Mouse (Mus musculus) CH12.LX (cell line): Measurements from ENCODE around the gene Prkcb.

Source experiments
- CTCF ChIP-seq, 2 experiments: IDR thresholded peaks in 1 of 2; conservative IDR thresholded peaks in 1 of 2; 2 replicates each; pipeline ENCODE4 v1.5.1; 2011 to 2012; ENCODE audit warnings: low read depth in 2 of 2, low read length in 2 of 2, improper control_type of control experiment in 1 of 2, inconsistent platforms in 1 of 2, mild to moderate bottlenecking in 1 of 2, moderate library complexity in 1 of 2
- MAFK ChIP-seq: IDR thresholded peaks from 2 replicates; pipeline ENCODE4 v1.6.1; 2011; ENCODE audit warnings: low read length, improper control_type of control experiment; ENCODE audit not compliant: insufficient replicate concordance
- MXI1 ChIP-seq: IDR thresholded peaks from 2 replicates; pipeline ENCODE4 v1.6.1; 2011; ENCODE audit warnings: mild to moderate bottlenecking, low read depth, low read length, improper control_type of control experiment
- POLR2A ChIP-seq: IDR thresholded peaks from 2 replicates; pipeline ENCODE4 v1.6.1; 2011; ENCODE audit warnings: low read depth, mild to moderate bottlenecking, improper control_type of control experiment, low read length
- RCOR1 ChIP-seq: conservative IDR thresholded peaks from 2 replicates; pipeline ENCODE4 v1.6.1; 2012; ENCODE audit warnings: low read depth, mild to moderate bottlenecking, inconsistent platforms, low read length, improper control_type of control experiment
- SMC3 ChIP-seq: IDR thresholded peaks from 2 replicates; pipeline ENCODE4 v1.6.1; 2011; ENCODE audit warnings: low read depth, low read length, improper control_type of control experiment
- USF2 ChIP-seq: conservative IDR thresholded peaks from 2 replicates; pipeline ENCODE4 v1.6.1; 2011; ENCODE audit warnings: low read depth, low read length, improper control_type of control experiment
- ZKSCAN1 ChIP-seq: IDR thresholded peaks from 2 replicates; pipeline ENCODE4 v1.6.1; 2012; ENCODE audit warnings: low read depth, inconsistent platforms, low read length, improper control_type of control experiment, borderline replicate concordance

- TF ChIP-seq ZKSCAN1 (no peak), CTCF (conservative IDR thresholded peaks at IDR 0.05 in 1 of 2, IDR thresholded peaks at IDR 0.05 in 1 of 2; ENCODE audit: low read depth in 2 of 2, low read length in 2 of 2) (no peak), USF2 (no peak), SMC3 (no peak), POLR2A (no peak), MXI1 (no peak), MAFK (no peak), RCOR1 (no peak)
These were observed 144.8 kb downstream of the Prkcb start for GRCm38 (mm10) chr7:122433377-122433776.
